Mouse (Mus musculus) spleen, adult 2 months (tissue): ENCODE data around the gene Itga5. TPM values are rescaled to one million over a fixed set of nuclear protein-coding genes. Genes with fewer than 3 reads are reported as not detected.
A peak's percentile ranks its signal among the peaks of the same experiment; 100 is the strongest.

Experiments used
- DNase-seq, 2 experiments: peaks; one replicate each; pipeline versions ENCODE4 v3.0.0 to v3.0.0-alpha.2; 2012 to 2021; ENCODE audit warnings: low spot score in 2 of 2, low read depth in 1 of 2
- H3K27ac ChIP-seq: fragments of 200-500 bp; 2 replicates; pipeline ENCODE4 v1.5.1; 2012; ENCODE audit warnings: low read length, inconsistent platforms; ENCODE audit not compliant: insufficient read depth
- H3K27me3 ChIP-seq: fragments of 200-500 bp; 2 replicates; pipeline ENCODE4 v1.6.1; 2012; ENCODE audit warnings: mild to moderate bottlenecking, moderate library complexity, low read length, inconsistent platforms; ENCODE audit not compliant: control insufficient read depth, insufficient read depth
- H3K36me3 ChIP-seq: fragments of 200-500 bp; 2 replicates; pipeline ENCODE4 v1.6.1; 2012; ENCODE audit warnings: mild to moderate bottlenecking, low read length, inconsistent platforms; ENCODE audit not compliant: control insufficient read depth, insufficient read depth
- H3K4me1 ChIP-seq: fragments of 200-500 bp; 2 replicates; pipeline ENCODE4 v1.6.1; 2011; ENCODE audit warnings: inconsistent platforms; ENCODE audit not compliant: control insufficient read depth, insufficient read depth, insufficient read length
- H3K4me3 ChIP-seq: fragments of 200-500 bp; 2 replicates; pipeline ENCODE4 v1.5.1; 2011; ENCODE audit warnings: mild to moderate bottlenecking, inconsistent platforms; ENCODE audit not compliant: insufficient read depth, insufficient read length; ENCODE audit errors: extremely low read depth
- CTCF ChIP-seq: fragments of 200-500 bp; IDR thresholded peaks from 2 replicates; pipeline ENCODE4 v1.5.1; 2011; ENCODE audit warnings: mild to moderate bottlenecking, inconsistent platforms; ENCODE audit not compliant: insufficient read depth, insufficient read length, insufficient replicate concordance; ENCODE audit errors: extremely low read depth
- POLR2A ChIP-seq: fragments of 200-500 bp; IDR thresholded peaks from 2 replicates; pipeline ENCODE4 v1.6.1; 2011; ENCODE audit warnings: low read depth, low read length, inconsistent platforms
- WGBS: fragments of 180-500 bp; shearing (Covaris S2); methylation state at CpG from one replicate; pipeline ENCODE4 v1.1.7; 2018; 5-methylcytosine and 5-hydroxymethylcytosine counted together
- polyA plus RNA-seq: library from polyadenylated mRNA; depleted of rRNA; stranded (reverse); fragments of >200 nt; gene quantifications from 2 replicates; pipeline ENCODE4 v1.2.3, GENCODE M21; 2012

The Itga5 gene
- polyA plus RNA-seq, 1 experiment = 8.0 TPM

- Histone ChIP-seq H3K4me1 (peaks cover 25% of the 10 kb centered on the region; the same call in 1 of the 2 replicates), H3K4me3 (no peak overlapping the region), H3K27me3 (no peaks in the 10 kb centered on the region), H3K27ac (peak overlapping the region; percentile 80), H3K36me3 (no peaks in the 10 kb centered on the region)
- TF ChIP-seq CTCF = no peak
- no peak for TF ChIP-seq POLR2A
- WGBS = 55% methylated on average over 2 of the region's 2 CpGs
- no peak for DNase-seq
These were observed 32.4 kb downstream of the Itga5 start for GRCm38 (mm10) chr15:103334194-103334593.

GRCm38 (mm10) chr15:103333738-103334137 is 32.8 kb downstream of the Itga5 start:
- DNase-seq = peak; percentile 70 to 77
- H3K4me3 ChIP-seq = no peak overlapping the region
- peak overlapping the region; percentile 80 for H3K27ac ChIP-seq
- no peaks in the 10 kb centered on the region for H3K27me3 ChIP-seq
- H3K4me1 ChIP-seq = peaks cover 25% of the 10 kb centered on the region; the same call in 1 of the 2 replicates
- no peaks in the 10 kb centered on the region for H3K36me3 ChIP-seq
- no peak for TF ChIP-seq CTCF
- no peak for TF ChIP-seq POLR2A
- 32% methylated on average over 5 of the region's 5 CpGs for WGBS

DNA sequence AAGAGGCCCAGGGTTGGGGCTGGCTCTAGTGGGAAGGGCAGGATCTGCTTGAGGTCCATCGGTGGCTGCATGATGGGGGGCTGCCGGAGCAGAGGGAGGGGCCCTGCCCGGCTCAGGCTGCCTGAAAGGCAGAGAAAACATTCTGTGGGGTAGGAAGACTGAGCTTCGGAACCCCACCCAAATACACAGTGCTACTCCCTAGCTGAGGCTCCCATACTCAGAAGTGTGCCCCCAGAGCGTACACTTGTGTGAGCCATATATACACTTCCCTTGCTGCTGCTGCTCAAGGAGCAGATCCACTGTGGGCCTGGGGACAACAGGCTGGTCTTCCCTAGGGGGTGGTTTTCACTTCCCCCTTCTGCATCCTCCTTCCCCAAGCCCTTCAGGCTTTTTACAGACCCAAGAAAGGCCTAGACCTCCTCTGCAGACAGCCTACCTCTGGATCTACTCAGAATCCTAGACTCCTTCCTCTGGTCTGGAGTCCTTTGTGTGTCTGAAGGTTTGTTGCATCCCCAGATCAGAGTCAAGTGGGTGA is 33.4 kb downstream of the Itga5 start:
- H3K27me3 ChIP-seq = no peaks in the 10 kb centered on the region
- DNase-seq = peak in 1 of 2 experiments; percentile 48
- H3K27ac ChIP-seq = peak overlapping the region; percentile 78
- H3K4me3 ChIP-seq = peak overlapping the region; percentile 36
- no peaks in the 10 kb centered on the region for H3K36me3 ChIP-seq
- peaks cover 25% of the 10 kb centered on the region; the same call in 1 of the 2 replicates for H3K4me1 ChIP-seq
- WGBS = 44% methylated on average over 5 of the region's 5 CpGs
- TF ChIP-seq CTCF = no peak
- TF ChIP-seq POLR2A = no peak

- peak overlapping the region; percentile 48 for H3K4me3 ChIP-seq
- no peak for TF ChIP-seq POLR2A
- TF ChIP-seq CTCF = peak; percentile 86; the same call in 1 of the 2 replicates
- no peaks in the 10 kb centered on the region for H3K27me3 ChIP-seq
- 2% methylated on average over 31 of the region's 40 CpGs for WGBS
- DNase-seq = peak; percentile 57 to 78
- peaks cover 3% of the 10 kb centered on the region; the same call in 1 of the 2 replicates for H3K4me1 ChIP-seq
- no peaks in the 10 kb centered on the region for H3K36me3 ChIP-seq
- no peak overlapping the region for H3K27ac ChIP-seq
These were observed 42.9 kb downstream of the Itga5 start for GRCm38 (mm10) chr15:103323455-103324247.

- no peak for DNase-seq
- 10% methylated on average over 24 of the region's 26 CpGs for WGBS
- Histone ChIP-seq H3K27me3 (no peaks in the 10 kb centered on the region), H3K36me3 (no peaks in the 10 kb centered on the region), H3K4me3 (peak overlapping the region; percentile 48; the same call in 1 of the 2 replicates), H3K27ac (no peak overlapping the region), H3K4me1 (peaks cover 3% of the 10 kb centered on the region; the same call in 1 of the 2 replicates)
- TF ChIP-seq POLR2A = no peak
- no peak for TF ChIP-seq CTCF
These were observed 43.5 kb downstream of the Itga5 start for GRCm38 (mm10) chr15:103323070-103323454.

- TF ChIP-seq CTCF (no peak), POLR2A (no peak)
- Histone ChIP-seq H3K4me3 (no peak overlapping the region), H3K27ac (no peak overlapping the region), H3K27me3 (no peaks in the 10 kb centered on the region), H3K36me3 (peaks cover 2% of the 10 kb centered on the region; the same call in 1 of the 2 replicates), H3K4me1 (peaks cover 3% of the 10 kb centered on the region; the same call in 1 of the 2 replicates)
- DNase-seq = no peak
- WGBS = 88% methylated on average over 4 of the region's 4 CpGs
These were observed 44.2 kb downstream of the Itga5 start for GRCm38 (mm10) chr15:103322396-103322795.
